Mouse (Mus musculus) leukemia stem cell, adult 10-12 weeks (primary cell): ENCODE data around the gene Ralgapa2. TPM values are rescaled to one million over a fixed set of nuclear protein-coding genes. Genes with fewer than 3 reads are reported as not detected.

Source experiments
- polyA plus RNA-seq: library from polyadenylated mRNA; stranded (reverse); fragments of >175 nt; gene quantifications from 2 replicates; pipeline ENCODE4 v1.2.3, GENCODE M21; 2012; ENCODE audit warnings: low replicate concordance

Gene Ralgapa2
- 4.3 and 5.5 TPM in 2 replicates for polyA plus RNA-seq

GRCm38 (mm10) chr2:146511911-146512580, at the start of gene Ralgapa2:
Gene Ralgapa2 (minus strand): TSS chr2:146512344.

GRCm38 (mm10) chr2:146221076-146221928, 290.8 kb downstream of the Ralgapa2 start, which contains the start of gene Insm1:
Gene Insm1 (plus strand): TSS chr2:146221921.

